Mouse (Mus musculus): ENCODE results near the gene Pglyrp4. TPM values are rescaled to one million over a fixed set of nuclear protein-coding genes. Genes with fewer than 3 reads are reported as not detected.
"Not testable (repeated sequence)": the region's sequence is repeated elsewhere in the genome, so short reads cannot be mapped to it uniquely, and the experiment has no call there.

The Pglyrp4 gene
- polyA plus RNA-seq, 1 experiment = 3.3 TPM

GRCm38 (mm10) chr3:90708523-90709202 is 18.0 kb upstream of the Pglyrp4 start:
- Histone ChIP-seq H3K4me3 (ENCODE audit: control insufficient read depth, low read depth, low read length) (no peak overlapping the region), H3K36me3 (ENCODE audit: control insufficient read depth, insufficient read depth, low read length) (no peaks in the 10 kb centered on the region), H3K27me3 (ENCODE audit: control insufficient read depth, insufficient read depth, low read length) (no peaks in the 10 kb centered on the region), H3K4me1 (ENCODE audit: control insufficient read depth, insufficient read depth, low read length) (no peaks in the 10 kb centered on the region; the same call in 1 of the 2 replicates), H3K27ac (ENCODE audit: control insufficient read depth, insufficient read depth, low read depth, low read length) (no peak overlapping the region)
- no peak for TF ChIP-seq CTCF (IDR thresholded peaks at IDR 0.05; ENCODE audit: control insufficient read depth, insufficient read depth, insufficient replicate concordance, low read depth, low read length)
- no peak for TF ChIP-seq POLR2A (IDR thresholded peaks at IDR 0.05; ENCODE audit: control insufficient read depth, low read depth, low read length)

GRCm38 (mm10) chr3:90709591-90710460 is 16.9 kb upstream of the Pglyrp4 start:
- peak; percentile 96 for TF ChIP-seq CTCF (IDR thresholded peaks at IDR 0.05; ENCODE audit: control insufficient read depth, insufficient read depth, insufficient replicate concordance, low read depth, low read length)
- no peak for TF ChIP-seq POLR2A (IDR thresholded peaks at IDR 0.05; ENCODE audit: control insufficient read depth, low read depth, low read length)
- H3K4me3 ChIP-seq (ENCODE audit: control insufficient read depth, low read depth, low read length) = no peak overlapping the region
- no peaks in the 10 kb centered on the region for H3K36me3 ChIP-seq (ENCODE audit: control insufficient read depth, insufficient read depth, low read length)
- H3K27ac ChIP-seq (ENCODE audit: control insufficient read depth, insufficient read depth, low read depth, low read length) = no peak overlapping the region
- no peaks in the 10 kb centered on the region; the same call in 1 of the 2 replicates for H3K4me1 ChIP-seq (ENCODE audit: control insufficient read depth, insufficient read depth, low read length)
- H3K27me3 ChIP-seq (ENCODE audit: control insufficient read depth, insufficient read depth, low read length) = no peaks in the 10 kb centered on the region

- no peaks in the 10 kb centered on the region for H3K36me3 ChIP-seq (ENCODE audit: control insufficient read depth, insufficient read depth, low read length)
- H3K4me1 ChIP-seq (ENCODE audit: control insufficient read depth, insufficient read depth, low read length) = no peaks in the 10 kb centered on the region
- no peaks in the 10 kb centered on the region for H3K27me3 ChIP-seq (ENCODE audit: control insufficient read depth, insufficient read depth, low read length)
- H3K27ac ChIP-seq (ENCODE audit: control insufficient read depth, insufficient read depth, low read depth, low read length) = no peak overlapping the region
- no peak for TF ChIP-seq POLR2A (IDR thresholded peaks at IDR 0.05; ENCODE audit: control insufficient read depth, low read depth, low read length)
- no peak for TF ChIP-seq CTCF (IDR thresholded peaks at IDR 0.05; ENCODE audit: control insufficient read depth, insufficient read depth, insufficient replicate concordance, low read depth, low read length)
- H3K4me3 ChIP-seq (ENCODE audit: control insufficient read depth, low read depth, low read length) = no peak overlapping the region
Measured at GRCm38 (mm10) chr3:90749658-90750057, 23.0 kb downstream of the Pglyrp4 start.

- H3K27ac ChIP-seq (ENCODE audit: control insufficient read depth, insufficient read depth, low read depth, low read length); H3K36me3 ChIP-seq (ENCODE audit: control insufficient read depth, insufficient read depth, low read length); H3K27me3 ChIP-seq (ENCODE audit: control insufficient read depth, insufficient read depth, low read length); H3K4me3 ChIP-seq (ENCODE audit: control insufficient read depth, low read depth, low read length); H3K4me1 ChIP-seq (ENCODE audit: control insufficient read depth, insufficient read depth, low read length): not testable (repeated sequence)
Measured at GRCm38 (mm10) chr3:90777776-90778175, 51.1 kb downstream of the Pglyrp4 start, which contains the start of gene Gm5849. Gm5849 (minus strand) TSS chr3:90777876.

Other genes with a start within 250 kb of the Pglyrp4 start
- gene Snapin, start 235.9 kb upstream of the Pglyrp4 start, polyA plus RNA-seq (2012; rRNA removed) = 33.5 and 42.2 TPM in 2 replicates
- gene Chtop, start 217.4 kb upstream of the Pglyrp4 start, polyA plus RNA-seq (2012; rRNA removed) = 51.5 and 53.5 TPM in 2 replicates
- 16.8 and 17.6 TPM in 2 replicates for gene S100a1, start 212.5 kb upstream of the Pglyrp4 start, polyA plus RNA-seq (2012; rRNA removed)
- gene S100a13, start 212.5 kb upstream of the Pglyrp4 start, polyA plus RNA-seq (2012; rRNA removed) = 2.9 and 3.2 TPM in 2 replicates
- gene S100a14, start 200.1 kb upstream of the Pglyrp4 start, polyA plus RNA-seq (2012; rRNA removed) = 0.76 TPM in 1 of 2 replicates, not detected in the other
- gene S100a16, start 189.7 kb upstream of the Pglyrp4 start, polyA plus RNA-seq (2012; rRNA removed) = 2.9 and 7.7 TPM in 2 replicates
- not detected in 2 replicates for gene S100a3, start 166.3 kb upstream of the Pglyrp4 start, polyA plus RNA-seq (2012; rRNA removed)
- gene S100a2, start 136.7 kb upstream of the Pglyrp4 start, polyA plus RNA-seq (2012; rRNA removed) = not detected in 2 replicates
- gene Gm42674, start 125.0 kb upstream of the Pglyrp4 start, polyA plus RNA-seq (2012; rRNA removed) = not detected in 2 replicates
- gene S100a4, start 123.1 kb upstream of the Pglyrp4 start, polyA plus RNA-seq (2012; rRNA removed) = 0.96 and 1.9 TPM in 2 replicates
- gene S100a5, start 118.4 kb upstream of the Pglyrp4 start, polyA plus RNA-seq (2012; rRNA removed) = not detected in 2 replicates
- 13.0 and 20.8 TPM in 2 replicates for gene S100a6, start 114.0 kb upstream of the Pglyrp4 start, polyA plus RNA-seq (2012; rRNA removed)
- 0.07 TPM in 1 of 2 replicates, not detected in the other for gene S100a7a, start 72.9 kb upstream of the Pglyrp4 start, polyA plus RNA-seq (2012; rRNA removed)
- not detected in 2 replicates for gene S100a8, start 57.9 kb upstream of the Pglyrp4 start, polyA plus RNA-seq (2012; rRNA removed)
- not detected in 2 replicates for gene S100a9, start 31.2 kb upstream of the Pglyrp4 start, polyA plus RNA-seq (2012; rRNA removed)
- not detected in 2 replicates for gene Gm5849, start 51.0 kb downstream of the Pglyrp4 start, polyA plus RNA-seq (2012; rRNA removed)